ENCODE assay signal across 10 mouse cellular contexts in genomic region chr1:136128416-136128815, GRCm38 (mm10). TPM values are rescaled to one million over a fixed set of nuclear protein-coding genes. Genes with fewer than 3 reads are reported as not detected.
A peak's percentile ranks its signal among the peaks of the same experiment; 100 is the strongest.
DNase-seq lines count a peak whose midpoint lies in the region; ATAC-seq and TF ChIP-seq lines count a peak whose summit lies in the region.
"Had no signal": no experiment of that assay in that cellular context is flagged by ENCODE, and none has a peak within 500 bp of the region (broad histone marks: within the 10 kb centered on the region; RNA-seq: fewer than 3 reads in every experiment).

No protein-coding gene starts in this region.

- 24% methylated on average over 5 of the region's 5 CpGs for WGBS in kidney, embryonic 15.5 days
- WGBS in limb, embryonic 12.5 days, result 35% methylated on average over 5 of the region's 5 CpGs

- TF ChIP-seq CTCF in embryonic fibroblast, embryonic 13.5 days (IDR thresholded peaks at IDR 0.05; ENCODE audit: borderline replicate concordance, insufficient read depth, low read length), result no peak

- H3K4me1 ChIP-seq in kidney, embryonic 15.5 days, result peaks cover 65% of the 10 kb centered on the region
- H3K4me1 ChIP-seq in embryonic fibroblast, embryonic 13.5 days (ENCODE audit: control insufficient read depth, insufficient read depth, low read length), result peaks cover 29% of the 10 kb centered on the region
- H3K4me1 ChIP-seq in limb, embryonic 12.5 days (replicated peaks), result peaks cover 52% of the 10 kb centered on the region

- H3K4me3 ChIP-seq in kidney, embryonic 15.5 days (replicated peaks), result no peak overlapping the region
- H3K4me3 ChIP-seq in embryonic fibroblast, embryonic 13.5 days (ENCODE audit: insufficient read depth, low read length), result no peak overlapping the region
- no peak overlapping the region for H3K4me3 ChIP-seq in limb, embryonic 12.5 days (replicated peaks)

- peak overlapping the region; percentile 71 for H3K27ac ChIP-seq in kidney, embryonic 15.5 days
- H3K27ac ChIP-seq in embryonic fibroblast, embryonic 13.5 days (ENCODE audit: insufficient read depth, low read length), result peak overlapping the region; percentile 85
- peak overlapping the region; percentile 41; the same call in 1 of the 2 replicates for H3K27ac ChIP-seq in limb, embryonic 12.5 days
- H3K27ac ChIP-seq: liver, embryonic 14.5 days had no signal

- no peaks in the 10 kb centered on the region for H3K36me3 ChIP-seq in kidney, embryonic 15.5 days
- H3K36me3 ChIP-seq in limb, embryonic 12.5 days, result no peaks in the 10 kb centered on the region

- peaks cover 12% of the 10 kb centered on the region for H3K27me3 ChIP-seq in kidney, embryonic 15.5 days
- no peaks in the 10 kb centered on the region for H3K27me3 ChIP-seq in limb, embryonic 12.5 days

- H3K9me3 ChIP-seq in kidney, embryonic 15.5 days (replicated peaks), result no peaks in the 10 kb centered on the region
- H3K9me3 ChIP-seq in limb, embryonic 12.5 days, result no peaks in the 10 kb centered on the region
- H3K9me3 ChIP-seq: G1E had no signal

- no peak for DNase-seq in kidney, postnatal 25 days
- DNase-seq in NIH3T3 (ENCODE audit: low read depth), result peak; percentile 54
- DNase-seq in thymus, adult 18-20 months, result no peak
- DNase-seq in adrenal gland, postnatal 25 days, result no peak
- no peak for DNase-seq in ovary, postnatal 36 days (ENCODE audit: low spot score)

- H3K9ac ChIP-seq in kidney, embryonic 15.5 days, result no peak overlapping the region
- H3K9ac ChIP-seq in limb, embryonic 12.5 days (replicated peaks), result no peak overlapping the region
- H3K9ac ChIP-seq: liver, embryonic 14.5 days had no signal

- ATAC-seq in kidney, embryonic 15.5 days (replicated peaks; ENCODE audit: low FRiP score), result no peak
- no peak for ATAC-seq in limb, embryonic 12.5 days (ENCODE audit: insufficient number of reproducible peaks, insufficient read depth, low FRiP score, low TSS enrichment, low read depth)

- no peak overlapping the region for H3K4me2 ChIP-seq in kidney, embryonic 15.5 days
- H3K4me2 ChIP-seq in limb, embryonic 12.5 days, result no peak overlapping the region

- TF ChIP-seq POLR2A in embryonic fibroblast, embryonic 13.5 days (IDR thresholded peaks at IDR 0.05; ENCODE audit: low read depth, low read length), result no peak

RNA-seq across cellular contexts. Expression of gene Kif21b, which starts 2.8 kb away (rescaled TPM):
- 2.0 and 2.5 TPM in 2 replicates for polyA plus RNA-seq in kidney, embryonic 15.5 days (2015; fragmentation: Nextera tagmentation; extraction: Ambion mirVana)
- 14.1 and 19.4 TPM in 2 replicates for polyA plus RNA-seq in embryonic fibroblast, embryonic 13.5 days (2011; ENCODE audit: insufficient read length, low read depth, missing spikeins)
- polyA plus RNA-seq in limb, embryonic 12.5 days (2016; fragmentation: Nextera tagmentation; extraction: Ambion mirVana), result 10.6 and 11.4 TPM in 2 replicates
- 3.2 and 4.6 TPM in 2 replicates for total RNA-seq in adrenal gland, postnatal 25 days (2021)
